Mouse (Mus musculus) stomach, postnatal 0 days (tissue): Measurements from ENCODE around the gene Hist1h2ad.

Experiments used
- CTCF ChIP-seq: IDR thresholded peaks from 2 replicates; pipeline ENCODE4 v1.5.1; 2016; ENCODE audit warnings: antibody characterized with exemption, low read depth, mild to moderate bottlenecking, moderate library complexity
- EP300 ChIP-seq: optimal IDR thresholded peaks from 2 replicates; pipeline ENCODE3; 2016; ENCODE audit warnings: antibody characterized with exemption

- no peak for TF ChIP-seq CTCF
- no peak for TF ChIP-seq EP300
Observed at GRCm38 (mm10) chr13:23621532-23622174, 47.5 kb downstream of the Hist1h2ad start.
